Comparison of ENCODE assay signal across 17 mouse cellular contexts in the genomic region with DNA sequence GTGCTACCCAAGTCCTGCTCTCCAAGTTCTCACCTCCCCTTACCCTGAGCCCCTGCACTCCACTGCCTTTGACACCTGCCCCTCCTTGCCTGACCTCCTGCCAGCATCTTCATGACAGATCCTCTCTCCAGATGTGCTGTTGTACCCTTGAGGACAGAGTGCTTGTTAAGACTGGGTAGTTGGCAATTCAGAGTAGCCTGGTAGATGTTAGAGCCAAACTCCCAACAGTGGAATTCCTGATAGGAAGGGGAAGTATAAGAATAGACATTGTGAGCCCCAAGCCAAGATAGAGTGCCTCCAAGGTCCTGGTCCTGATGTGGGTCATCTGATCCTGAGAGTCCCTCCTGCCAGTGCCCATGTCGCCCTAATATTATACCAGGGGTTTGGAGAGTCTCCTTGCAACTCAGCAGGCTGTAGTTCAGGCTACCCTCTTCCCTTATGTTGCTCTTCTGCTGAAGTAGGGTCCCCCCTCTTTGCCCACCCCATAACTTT.
DNase-seq lines count a peak whose midpoint lies in the region; ATAC-seq lines count a peak whose summit lies in the region.
"Had no signal": no experiment of that assay in that cellular context is flagged by ENCODE, and none has a peak within 500 bp of the region (broad histone marks: within the 10 kb centered on the region; RNA-seq: fewer than 3 reads in every experiment).

No protein-coding gene starts in this region.

- no peak for ATAC-seq in forebrain, embryonic 14.5 days
- ATAC-seq in hindbrain, embryonic 12.5 days (ENCODE audit: low FRiP score), result no peak
- ATAC-seq in midbrain, embryonic 15.5 days (replicated peaks), result no peak

- no peak overlapping the region for H3K4me2 ChIP-seq in forebrain, embryonic 14.5 days (ENCODE audit: low read length)
- H3K4me2 ChIP-seq in hindbrain, embryonic 12.5 days (replicated peaks), result no peak overlapping the region
- H3K4me2 ChIP-seq in midbrain, embryonic 15.5 days, result no peak overlapping the region
- H3K4me2 ChIP-seq: limb, embryonic 13.5 days; liver, embryonic 15.5 days had no signal

- peaks cover 7% of the 10 kb centered on the region for H3K4me1 ChIP-seq in heart, embryonic 10.5 days
- peaks cover 24% of the 10 kb centered on the region for H3K4me1 ChIP-seq in forebrain, embryonic 14.5 days (ENCODE audit: control insufficient read depth, insufficient read depth, low read length)
- H3K4me1 ChIP-seq in hindbrain, embryonic 12.5 days, result peaks cover 22% of the 10 kb centered on the region
- H3K4me1 ChIP-seq in midbrain, embryonic 15.5 days, result peaks cover 44% of the 10 kb centered on the region
- peaks cover 15% of the 10 kb centered on the region for H3K4me1 ChIP-seq in embryonic facial prominence, embryonic 10.5 days
- H3K4me1 ChIP-seq: liver, embryonic 15.5 days had no signal

- peak overlapping the region; percentile 51 for H3K9ac ChIP-seq in forebrain, embryonic 14.5 days (ENCODE audit: low read length)
- no peak overlapping the region for H3K9ac ChIP-seq in hindbrain, embryonic 12.5 days
- no peak overlapping the region for H3K9ac ChIP-seq in midbrain, embryonic 15.5 days
- H3K9ac ChIP-seq: limb, embryonic 13.5 days; liver, embryonic 15.5 days had no signal

- H3K9me3 ChIP-seq in heart, embryonic 10.5 days, result no peaks in the 10 kb centered on the region
- no peaks in the 10 kb centered on the region for H3K9me3 ChIP-seq in forebrain, embryonic 14.5 days (replicated peaks; ENCODE audit: control insufficient read depth, low read length)
- no peaks in the 10 kb centered on the region for H3K9me3 ChIP-seq in hindbrain, embryonic 12.5 days (replicated peaks)
- no peaks in the 10 kb centered on the region for H3K9me3 ChIP-seq in midbrain, embryonic 15.5 days
- H3K9me3 ChIP-seq in embryonic facial prominence, embryonic 10.5 days, result no peaks in the 10 kb centered on the region
- H3K9me3 ChIP-seq: limb, embryonic 13.5 days; liver, embryonic 15.5 days had no signal

- WGBS in heart, embryonic 10.5 days, result 67% methylated on average over 1 of the region's 1 CpGs
- WGBS in forebrain, embryonic 14.5 days, result 60% methylated on average over 1 of the region's 1 CpGs
- 77% methylated on average over 1 of the region's 1 CpGs for WGBS in hindbrain, embryonic 12.5 days
- WGBS in midbrain, embryonic 15.5 days, result 71% methylated on average over 1 of the region's 1 CpGs
- WGBS in embryonic facial prominence, embryonic 10.5 days, result 73% methylated on average over 1 of the region's 1 CpGs

- intact Hi-C loops in heart, postnatal 10 days (cut with DNase I), result no loop called here

- H3K27ac ChIP-seq in heart, embryonic 10.5 days, result no peak overlapping the region
- peak overlapping the region; percentile 94 for H3K27ac ChIP-seq in forebrain, embryonic 14.5 days (ENCODE audit: low read depth, low read length)
- peak overlapping the region; percentile 93 for H3K27ac ChIP-seq in hindbrain, embryonic 12.5 days
- peak overlapping the region; percentile 97 for H3K27ac ChIP-seq in midbrain, embryonic 15.5 days
- H3K27ac ChIP-seq in embryonic facial prominence, embryonic 10.5 days (replicated peaks), result no peak overlapping the region
- H3K27ac ChIP-seq: heart, adult 2 months; limb, embryonic 13.5 days; liver, embryonic 15.5 days had no signal

- H3K36me3 ChIP-seq in heart, embryonic 10.5 days, result no peaks in the 10 kb centered on the region
- H3K36me3 ChIP-seq in forebrain, embryonic 14.5 days (ENCODE audit: control insufficient read depth, insufficient read depth, low read length), result peaks cover 3% of the 10 kb centered on the region; the same call in 1 of the 2 replicates
- 0 out of 2 replicates have a peak, but pooled peaks cover under 1% of the 10 kb centered on the region for H3K36me3 ChIP-seq in hindbrain, embryonic 12.5 days
- H3K36me3 ChIP-seq in midbrain, embryonic 15.5 days (replicated peaks), result no peaks in the 10 kb centered on the region
- no peaks in the 10 kb centered on the region for H3K36me3 ChIP-seq in embryonic facial prominence, embryonic 10.5 days (replicated peaks)
- H3K36me3 ChIP-seq: limb, embryonic 13.5 days; liver, embryonic 15.5 days had no signal

- DNase-seq in heart, postnatal 10 days, result peak; percentile 25 to 36
- DNase-seq in heart, embryonic 10.5 days (ENCODE audit: low spot score), result no peak
- no peak for DNase-seq in forebrain, embryonic 14.5 days (ENCODE audit: low spot score)
- DNase-seq in adrenal gland, adult 2 months, result no peak
- DNase-seq in retina, embryonic 14.5 days (ENCODE audit: low spot score), result no peak
- DNase-seq in embryonic facial prominence, embryonic 10.5 days (ENCODE audit: low spot score), result no peak
- DNase-seq: adrenal gland, postnatal 10 days; cerebellum, adult 18-20 months; lung, postnatal 36 days; right cerebral cortex, postnatal 4 days; thymus, postnatal 4 days had no signal

- no peak overlapping the region for H3K4me3 ChIP-seq in heart, embryonic 10.5 days
- H3K4me3 ChIP-seq in forebrain, embryonic 14.5 days (ENCODE audit: low read depth, low read length), result no peak overlapping the region
- no peak overlapping the region for H3K4me3 ChIP-seq in hindbrain, embryonic 12.5 days
- no peak overlapping the region for H3K4me3 ChIP-seq in midbrain, embryonic 15.5 days
- no peak overlapping the region for H3K4me3 ChIP-seq in embryonic facial prominence, embryonic 10.5 days
- H3K4me3 ChIP-seq: erythroblast, embryonic 14.5 days; heart, adult 2 months; limb, embryonic 13.5 days; liver, embryonic 15.5 days had no signal

- 0 out of 2 replicates have a peak, but pooled peaks cover 7% of the 10 kb centered on the region for H3K27me3 ChIP-seq in heart, embryonic 10.5 days (ENCODE audit: insufficient read depth, poor library complexity, severe bottlenecking)
- no peaks in the 10 kb centered on the region for H3K27me3 ChIP-seq in forebrain, embryonic 14.5 days (replicated peaks; ENCODE audit: control insufficient read depth, insufficient read depth, low read length)
- H3K27me3 ChIP-seq in hindbrain, embryonic 12.5 days, result no peaks in the 10 kb centered on the region
- no peaks in the 10 kb centered on the region for H3K27me3 ChIP-seq in midbrain, embryonic 15.5 days (replicated peaks)
- H3K27me3 ChIP-seq in embryonic facial prominence, embryonic 10.5 days (replicated peaks; ENCODE audit: low read depth, poor library complexity, severe bottlenecking), result no peaks in the 10 kb centered on the region
- H3K27me3 ChIP-seq: limb, embryonic 13.5 days; liver, embryonic 15.5 days had no signal

Comparison
In these comparisons a context has a peak if more than half of its experiments do, and no peak if none do; other contexts are left out.
1. DNase-seq: peak in heart, postnatal 10 days (2 of 2); none in heart, embryonic 10.5 days (single experiment), forebrain, embryonic 14.5 days (single experiment), adrenal gland, adult 2 months (single experiment), retina, embryonic 14.5 days (single experiment) and embryonic facial prominence, embryonic 10.5 days (single experiment).
2. H3K27ac ChIP-seq: peak in forebrain, embryonic 14.5 days (single experiment), hindbrain, embryonic 12.5 days (single experiment) and midbrain, embryonic 15.5 days (single experiment); none in heart, embryonic 10.5 days (single experiment) and embryonic facial prominence, embryonic 10.5 days (single experiment).